In genomic region chr13:68597667-68598066, GRCm38 (mm10) we compare ENCODE assay signal across 9 mouse cellular contexts. TPM values are rescaled to one million over a fixed set of nuclear protein-coding genes. Genes with fewer than 3 reads are reported as not detected.
A peak's percentile ranks its signal among the peaks of the same experiment; 100 is the strongest.
DNase-seq lines count a peak whose midpoint lies in the region; ATAC-seq lines count a peak whose summit lies in the region.
"Had no signal": no experiment of that assay in that cellular context is flagged by ENCODE, and none has a peak within 500 bp of the region (broad histone marks: within the 10 kb centered on the region; RNA-seq: fewer than 3 reads in every experiment).

No protein-coding gene starts in this region.

- peaks cover under 1% of the 10 kb centered on the region for H3K36me3 ChIP-seq in neural tube, embryonic 11.5 days (ENCODE audit: control insufficient read depth, insufficient read depth, low read length)
- H3K36me3 ChIP-seq in hindbrain, embryonic 10.5 days = peaks cover 19% of the 10 kb centered on the region
- peaks cover 12% of the 10 kb centered on the region for H3K36me3 ChIP-seq in liver, embryonic 12.5 days
- H3K36me3 ChIP-seq in stomach, embryonic 15.5 days = peaks cover 6% of the 10 kb centered on the region

- no peaks in the 10 kb centered on the region for H3K9me3 ChIP-seq in neural tube, embryonic 11.5 days (ENCODE audit: control insufficient read depth, low read length)
- H3K9me3 ChIP-seq in hindbrain, embryonic 10.5 days = no peaks in the 10 kb centered on the region
- H3K9me3 ChIP-seq in liver, embryonic 12.5 days (replicated peaks) = no peaks in the 10 kb centered on the region
- H3K9me3 ChIP-seq in stomach, embryonic 15.5 days = no peaks in the 10 kb centered on the region

- no peak overlapping the region for H3K9ac ChIP-seq in neural tube, embryonic 11.5 days (ENCODE audit: low read length)
- no peak overlapping the region for H3K9ac ChIP-seq in liver, embryonic 12.5 days
- H3K9ac ChIP-seq in stomach, embryonic 15.5 days = no peak overlapping the region

- no peaks in the 10 kb centered on the region for H3K4me1 ChIP-seq in neural tube, embryonic 11.5 days (ENCODE audit: control insufficient read depth, insufficient read depth, low read length)
- peaks cover 4% of the 10 kb centered on the region; the same call in 1 of the 2 replicates for H3K4me1 ChIP-seq in hindbrain, embryonic 10.5 days (replicated peaks)
- peaks cover 30% of the 10 kb centered on the region for H3K4me1 ChIP-seq in liver, embryonic 12.5 days
- peaks cover 2% of the 10 kb centered on the region; the same call in 1 of the 2 replicates for H3K4me1 ChIP-seq in stomach, embryonic 15.5 days

- H3K4me2 ChIP-seq in neural tube, embryonic 11.5 days (ENCODE audit: low read depth) = peak overlapping the region; percentile 35; the same call in 1 of the 2 replicates
- H3K4me2 ChIP-seq in liver, embryonic 12.5 days = peak overlapping the region; percentile 56
- peak overlapping the region; percentile 41 for H3K4me2 ChIP-seq in stomach, embryonic 15.5 days

- ATAC-seq in neural tube, embryonic 11.5 days (ENCODE audit: insufficient read depth, low FRiP score, low TSS enrichment) = no peak
- ATAC-seq in liver, embryonic 12.5 days = peak; percentile 92
- ATAC-seq in stomach, embryonic 15.5 days (ENCODE audit: insufficient read depth, low FRiP score, low read depth) = peak; percentile 86

- no peak overlapping the region for H3K4me3 ChIP-seq in neural tube, embryonic 11.5 days (ENCODE audit: low read depth, low read length)
- peak overlapping the region; percentile 40 for H3K4me3 ChIP-seq in hindbrain, embryonic 10.5 days
- H3K4me3 ChIP-seq in liver, embryonic 12.5 days = peak overlapping the region; percentile 9; the same call in 1 of the 2 replicates
- H3K4me3 ChIP-seq in stomach, embryonic 15.5 days (replicated peaks) = 0 out of 2 replicates have a peak overlapping the region, but pooled peaks have one; percentile 11
- H3K4me3 ChIP-seq: heart, adult 2 months had no signal

- H3K27ac ChIP-seq in neural tube, embryonic 11.5 days (ENCODE audit: low read depth, low read length) = no peak overlapping the region
- H3K27ac ChIP-seq in hindbrain, embryonic 10.5 days = no peak overlapping the region
- H3K27ac ChIP-seq in liver, embryonic 12.5 days = no peak overlapping the region
- H3K27ac ChIP-seq in stomach, embryonic 15.5 days = no peak overlapping the region
- H3K27ac ChIP-seq: heart, adult 2 months had no signal

- no peak for DNase-seq in neural tube, embryonic 11.5 days (ENCODE audit: low spot score)
- no peak for DNase-seq in neural tube, embryonic 10.5 days (ENCODE audit: extremely low spot score, low spot score)
- no peak for DNase-seq in hindbrain, embryonic 10.5 days (ENCODE audit: low spot score)
- DNase-seq in layer of hippocampus, adult 9-10 months (ENCODE audit: low spot score) = no peak
- DNase-seq in urinary bladder, postnatal 14 days (ENCODE audit: low spot score) = no peak
- no peak for DNase-seq in adrenal gland, adult 2 months
- DNase-seq: heart, adult 2 months had no signal

- H3K27me3 ChIP-seq in neural tube, embryonic 11.5 days (ENCODE audit: control insufficient read depth, insufficient read depth, low read length) = no peaks in the 10 kb centered on the region
- H3K27me3 ChIP-seq in hindbrain, embryonic 10.5 days (ENCODE audit: insufficient read depth, poor library complexity, severe bottlenecking) = 0 out of 2 replicates have a peak, but pooled peaks cover 5% of the 10 kb centered on the region
- H3K27me3 ChIP-seq in liver, embryonic 12.5 days (replicated peaks) = 0 out of 2 replicates have a peak, but pooled peaks cover 7% of the 10 kb centered on the region
- no peaks in the 10 kb centered on the region for H3K27me3 ChIP-seq in stomach, embryonic 15.5 days (replicated peaks)

- 13% methylated on average over 13 of the region's 13 CpGs for WGBS in neural tube, embryonic 11.5 days
- WGBS in hindbrain, embryonic 10.5 days = 10% methylated on average over 13 of the region's 13 CpGs
- 10% methylated on average over 13 of the region's 13 CpGs for WGBS in liver, embryonic 12.5 days (ENCODE audit: insufficient replicate concordance)
- WGBS in stomach, embryonic 15.5 days = 8% methylated on average over 13 of the region's 13 CpGs

RNA-seq across cellular contexts. Expression of gene 1700001L19Rik, which starts 0.4 kb away (rescaled TPM):
- polyA plus RNA-seq in neural tube, embryonic 11.5 days (2014; fragmentation: Nextera tagmentation; extraction: Ambion mirVana) = 1.3 TPM in 2 replicates
- polyA plus RNA-seq in hindbrain, embryonic 10.5 days (2016; fragmentation: Nextera tagmentation; extraction: Ambion mirVana) = 0.39 and 1.6 TPM in 2 replicates
- polyA plus RNA-seq in liver, embryonic 12.5 days (2016; fragmentation: Nextera tagmentation; extraction: Ambion mirVana) = not detected in 2 replicates
- polyA plus RNA-seq in stomach, embryonic 15.5 days (2015; fragmentation: Nextera tagmentation; extraction: Ambion mirVana) = 0.13 and 0.21 TPM in 2 replicates
- under 1 TPM in 1 of 2 experiments, not detected in 1; 0.20 TPM for total RNA-seq in adrenal gland, adult 2 months (2021)
- 0.09 TPM in 1 of 2 replicates, not detected in the other for polyA plus RNA-seq in adrenal gland, adult 2 months (2012; rRNA removed)
- total RNA-seq: heart, adult 2 months had no signal

RNA-seq across cellular contexts. Expression of gene Fastkd3, which starts 15.6 kb away (rescaled TPM):
- polyA plus RNA-seq in neural tube, embryonic 11.5 days (2014; fragmentation: Nextera tagmentation; extraction: Ambion mirVana) = 36.7 and 37.3 TPM in 2 replicates
- 38.2 and 49.3 TPM in 2 replicates for polyA plus RNA-seq in hindbrain, embryonic 10.5 days (2016; fragmentation: Nextera tagmentation; extraction: Ambion mirVana)
- polyA plus RNA-seq in liver, embryonic 12.5 days (2016; fragmentation: Nextera tagmentation; extraction: Ambion mirVana) = 22.6 and 22.7 TPM in 2 replicates
- polyA plus RNA-seq in stomach, embryonic 15.5 days (2015; fragmentation: Nextera tagmentation; extraction: Ambion mirVana) = 28.4 TPM in 2 replicates
- 10 to 100 TPM; 15.5 to 15.9 TPM for total RNA-seq in adrenal gland, adult 2 months (2021)
- polyA plus RNA-seq in adrenal gland, adult 2 months (2012; rRNA removed) = 4.9 and 5.6 TPM in 2 replicates

RNA-seq across cellular contexts. Expression of gene Mtrr, which starts 15.7 kb away (rescaled TPM):
- polyA plus RNA-seq in neural tube, embryonic 11.5 days (2014; fragmentation: Nextera tagmentation; extraction: Ambion mirVana) = 16.9 and 21.3 TPM in 2 replicates
- polyA plus RNA-seq in hindbrain, embryonic 10.5 days (2016; fragmentation: Nextera tagmentation; extraction: Ambion mirVana) = 21.2 and 22.0 TPM in 2 replicates
- polyA plus RNA-seq in liver, embryonic 12.5 days (2016; fragmentation: Nextera tagmentation; extraction: Ambion mirVana) = 23.9 and 24.2 TPM in 2 replicates
- 17.2 and 20.5 TPM in 2 replicates for polyA plus RNA-seq in stomach, embryonic 15.5 days (2015; fragmentation: Nextera tagmentation; extraction: Ambion mirVana)
- total RNA-seq in adrenal gland, adult 2 months (2021) = 10 to 100 TPM; 15.8 to 16.6 TPM
- 8.6 and 9.2 TPM in 2 replicates for polyA plus RNA-seq in adrenal gland, adult 2 months (2012; rRNA removed)
